Mouse (Mus musculus) central nervous system, embryonic 14 days (tissue): ENCODE data around the gene Ppa2. TPM values are rescaled to one million over a fixed set of nuclear protein-coding genes. Genes with fewer than 3 reads are reported as not detected.

Experiments used
- polyA plus RNA-seq: library from polyadenylated mRNA; depleted of rRNA; stranded (reverse); fragments of >200 nt; gene quantifications from 2 replicates; pipeline ENCODE4 v1.2.3, GENCODE M21; 2012; rRNA removed

Ppa2 gene
- 41.6 and 43.2 TPM in 2 replicates for polyA plus RNA-seq

GRCm38 (mm10) chr3:133309954-133310808 lies at the start of gene Ppa2:
TSS of gene Ppa2 (plus strand) at chr3:133310110.

Other genes starting within 250 kb of the Ppa2 start
- gene Ints12, start 218.3 kb upstream of the Ppa2 start, polyA plus RNA-seq, result 15.4 and 16.2 TPM in 2 replicates
- 12.1 and 12.7 TPM in 2 replicates for gene Gstcd, start 218.1 kb upstream of the Ppa2 start, polyA plus RNA-seq
- gene Arhgef38, start 75.2 kb upstream of the Ppa2 start, polyA plus RNA-seq, result 0.06 TPM in 1 of 2 replicates, not detected in the other
- 19.9 and 20.7 TPM in 2 replicates for gene Tet2, start 235.0 kb downstream of the Ppa2 start, polyA plus RNA-seq